7 mouse cellular contexts compared by ENCODE assay signal in the genomic region with DNA sequence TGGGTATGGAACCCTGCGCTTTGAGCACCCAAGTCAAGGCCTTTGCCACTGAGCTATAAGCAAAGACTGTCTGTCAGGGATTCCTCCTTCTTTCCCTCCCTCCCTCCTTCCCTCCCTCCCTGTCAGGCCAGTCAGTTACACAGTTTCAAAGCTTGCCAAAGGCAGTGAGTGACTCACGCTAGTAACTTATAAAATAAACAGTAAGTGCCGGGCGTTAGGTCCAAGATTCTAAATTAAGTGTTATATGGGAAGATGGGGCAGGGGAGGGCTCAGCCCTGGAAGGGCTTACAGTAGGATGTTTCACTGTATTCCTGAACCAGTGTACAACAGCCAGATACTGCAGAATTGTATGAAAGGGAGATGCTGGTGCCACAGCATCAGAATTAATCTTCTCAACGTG. TPM values are rescaled to one million over a fixed set of nuclear protein-coding genes. Genes with fewer than 3 reads are reported as not detected.
A peak's percentile ranks its signal among the peaks of the same experiment; 100 is the strongest.
DNase-seq lines count a peak whose midpoint lies in the region; ATAC-seq and TF ChIP-seq lines count a peak whose summit lies in the region.

No protein-coding gene starts in this region.

- no peaks in the 10 kb centered on the region for H3K9me3 ChIP-seq in kidney, postnatal 0 days (replicated peaks; ENCODE audit: low read length)
- H3K9me3 ChIP-seq in forebrain, embryonic 14.5 days (replicated peaks; ENCODE audit: control insufficient read depth, low read length): no peaks in the 10 kb centered on the region
- H3K9me3 ChIP-seq in limb, embryonic 13.5 days: no peaks in the 10 kb centered on the region; the same call in 1 of the 2 replicates
- no peaks in the 10 kb centered on the region for H3K9me3 ChIP-seq in neural tube, embryonic 15.5 days (replicated peaks)

- peak; percentile 41 for DNase-seq in kidney, postnatal 0 days (ENCODE audit: low spot score)
- no peak for DNase-seq in kidney, adult 18-20 months
- no peak for DNase-seq in forebrain, embryonic 14.5 days (ENCODE audit: low spot score)
- no peak for DNase-seq in T-cell, adult 2 months (ENCODE audit: low spot score)

- H3K27me3 ChIP-seq in kidney, postnatal 0 days (ENCODE audit: insufficient read depth, low read length): 0 out of 2 replicates have a peak, but pooled peaks cover 2% of the 10 kb centered on the region
- H3K27me3 ChIP-seq in forebrain, embryonic 14.5 days (replicated peaks; ENCODE audit: control insufficient read depth, insufficient read depth, low read length): peaks cover 9% of the 10 kb centered on the region
- H3K27me3 ChIP-seq in limb, embryonic 13.5 days: peaks cover 15% of the 10 kb centered on the region
- H3K27me3 ChIP-seq in neural tube, embryonic 15.5 days (replicated peaks): no peaks in the 10 kb centered on the region

- H3K36me3 ChIP-seq in kidney, postnatal 0 days (ENCODE audit: insufficient read depth, low read length): no peaks in the 10 kb centered on the region
- H3K36me3 ChIP-seq in forebrain, embryonic 14.5 days (ENCODE audit: control insufficient read depth, insufficient read depth, low read length): no peaks in the 10 kb centered on the region
- H3K36me3 ChIP-seq in limb, embryonic 13.5 days: no peaks in the 10 kb centered on the region
- H3K36me3 ChIP-seq in neural tube, embryonic 15.5 days: no peaks in the 10 kb centered on the region

- H3K9ac ChIP-seq in kidney, postnatal 0 days (ENCODE audit: low read depth, low read length): no peak overlapping the region
- no peak overlapping the region for H3K9ac ChIP-seq in forebrain, embryonic 14.5 days (ENCODE audit: low read length)
- H3K9ac ChIP-seq in limb, embryonic 13.5 days: no peak overlapping the region; the same call in 1 of the 2 replicates
- H3K9ac ChIP-seq in neural tube, embryonic 15.5 days (replicated peaks): no peak overlapping the region

- H3K27ac ChIP-seq in kidney, postnatal 0 days: no peak overlapping the region; the same call in 1 of the 2 replicates
- no peak overlapping the region for H3K27ac ChIP-seq in forebrain, embryonic 14.5 days (ENCODE audit: low read depth, low read length)
- H3K27ac ChIP-seq in limb, embryonic 13.5 days: no peak overlapping the region
- H3K27ac ChIP-seq in neural tube, embryonic 15.5 days (replicated peaks): no peak overlapping the region

- no peak for ATAC-seq in kidney, postnatal 0 days (replicated peaks; ENCODE audit: low FRiP score, low read depth)
- ATAC-seq in forebrain, embryonic 14.5 days: no peak
- ATAC-seq in limb, embryonic 13.5 days (ENCODE audit: low FRiP score, low read depth): no peak
- ATAC-seq in neural tube, embryonic 15.5 days (ENCODE audit: low FRiP score): no peak
- ATAC-seq in monocyte, adult 5-6 weeks (replicated peaks; ENCODE audit: insufficient number of reproducible peaks, low FRiP score, low TSS enrichment, poor library complexity, severe bottlenecking): no peak

- H3K4me1 ChIP-seq in kidney, postnatal 0 days (replicated peaks; ENCODE audit: insufficient read depth, low read length): peaks cover 3% of the 10 kb centered on the region; the same call in 1 of the 2 replicates
- H3K4me1 ChIP-seq in forebrain, embryonic 14.5 days (ENCODE audit: control insufficient read depth, insufficient read depth, low read length): peaks cover 4% of the 10 kb centered on the region
- H3K4me1 ChIP-seq in limb, embryonic 13.5 days: peaks cover 32% of the 10 kb centered on the region
- peaks cover 38% of the 10 kb centered on the region for H3K4me1 ChIP-seq in neural tube, embryonic 15.5 days

- WGBS in kidney, postnatal 0 days: 25% methylated on average over 5 of the region's 5 CpGs
- 74% methylated on average over 5 of the region's 5 CpGs for WGBS in forebrain, embryonic 14.5 days
- WGBS in limb, embryonic 13.5 days: 33% methylated on average over 5 of the region's 5 CpGs
- 59% methylated on average over 5 of the region's 5 CpGs for WGBS in neural tube, embryonic 15.5 days

- no peak for TF ChIP-seq CTCF in kidney, postnatal 0 days (IDR thresholded peaks at IDR 0.05; ENCODE audit: low read depth)

- peak overlapping the region; percentile 69 for H3K4me2 ChIP-seq in kidney, postnatal 0 days (ENCODE audit: low read length)
- peak overlapping the region; percentile 96; the same call in 1 of the 2 replicates for H3K4me2 ChIP-seq in forebrain, embryonic 14.5 days (ENCODE audit: low read length)
- peak overlapping the region; percentile 90 for H3K4me2 ChIP-seq in limb, embryonic 13.5 days (replicated peaks)
- peak overlapping the region; percentile 84 for H3K4me2 ChIP-seq in neural tube, embryonic 15.5 days

- peak overlapping the region; percentile 82; the same call in 1 of the 2 replicates for H3K4me3 ChIP-seq in kidney, postnatal 0 days (replicated peaks; ENCODE audit: low read depth, low read length)
- H3K4me3 ChIP-seq in forebrain, embryonic 14.5 days (ENCODE audit: low read depth, low read length): no peak overlapping the region
- H3K4me3 ChIP-seq in limb, embryonic 13.5 days: peak overlapping the region; percentile 5; the same call in 1 of the 2 replicates
- H3K4me3 ChIP-seq in neural tube, embryonic 15.5 days (replicated peaks): peak overlapping the region; percentile 76

RNA-seq across cellular contexts. Expression of a gene that starts 2.8 kb away (rescaled TPM):
- polyA plus RNA-seq in kidney, postnatal 0 days (2015; fragmentation: Nextera tagmentation; extraction: Ambion mirVana): 13.7 and 14.0 TPM in 2 replicates
- 8.0 and 9.8 TPM in 2 replicates for polyA plus RNA-seq in forebrain, embryonic 14.5 days (2014; fragmentation: Nextera tagmentation; extraction: Ambion mirVana)
- 14.9 and 15.0 TPM in 2 replicates for polyA plus RNA-seq in limb, embryonic 13.5 days (2015; fragmentation: Nextera tagmentation; extraction: Ambion mirVana)
- 21.3 and 25.3 TPM in 2 replicates for polyA plus RNA-seq in neural tube, embryonic 15.5 days (2015; fragmentation: Nextera tagmentation; extraction: Ambion mirVana)
- total RNA-seq in monocyte, adult 5-6 weeks (2017): 0.49 TPM in 1 of 3 replicates, not detected in the others
